Mouse (Mus musculus) megakaryocyte, embryonic 14.5 days (primary cell): ENCODE data around the gene Nfkbib. TPM values are rescaled to one million over a fixed set of nuclear protein-coding genes. Genes with fewer than 3 reads are reported as not detected.

Experiments used
- H3K27me3 ChIP-seq: replicated peaks from 2 replicates; pipeline ENCODE3; 2012; ENCODE audit warnings: inconsistent platforms
- H3K36me3 ChIP-seq: replicated peaks from 2 replicates; pipeline ENCODE3; 2012; ENCODE audit warnings: low read length, inconsistent platforms, mixed read lengths
- H3K4me1 ChIP-seq: 2 replicates; pipeline ENCODE4 v1.6.1; 2012; ENCODE audit warnings: inconsistent platforms
- H3K4me3 ChIP-seq: replicated peaks from 2 replicates; pipeline ENCODE3; 2012; ENCODE audit warnings: moderate library complexity, mild to moderate bottlenecking, inconsistent platforms
- H3K9me3 ChIP-seq: 2 replicates; pipeline ENCODE4 v1.6.1; 2012; ENCODE audit warnings: inconsistent platforms
- FLI1 ChIP-seq: IDR thresholded peaks from 2 replicates; pipeline ENCODE4 v1.6.1; 2012; ENCODE audit warnings: low read length, inconsistent platforms, mixed read lengths
- GATA1 ChIP-seq: IDR thresholded peaks from 3 replicates; pipeline ENCODE4 v1.6.1; 2012; ENCODE audit warnings: mixed read lengths, low read length, inconsistent platforms, borderline replicate concordance
- polyA plus RNA-seq: library from polyadenylated mRNA; stranded (reverse); fragments of >175 nt; gene quantifications from 2 replicates; pipeline ENCODE4 v1.2.3, GENCODE M21; 2012; ENCODE audit warnings: low replicate concordance; ENCODE audit not compliant: insufficient read depth

Gene Nfkbib
- polyA plus RNA-seq, 1 experiment, result 239 TPM

DNA sequence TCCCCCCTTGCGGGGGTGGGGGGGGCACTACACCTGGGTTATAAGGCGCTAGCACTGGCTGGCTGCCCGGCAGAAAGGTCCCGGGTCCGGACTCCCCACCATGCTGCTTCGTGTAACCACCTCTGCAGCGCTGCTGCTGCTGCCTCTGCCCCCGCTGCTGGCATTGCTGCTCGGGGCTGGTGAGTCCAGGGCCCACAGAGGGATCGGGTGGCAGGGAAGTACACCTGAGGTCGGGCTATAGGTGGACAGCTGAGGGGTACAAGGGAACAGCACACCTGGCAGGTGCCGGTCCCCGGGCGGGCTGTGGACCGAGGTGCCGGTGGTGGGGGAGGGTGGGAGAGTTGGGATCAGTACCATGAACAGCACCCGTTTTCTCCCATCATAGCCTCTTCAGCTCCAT lies 11.2 kb downstream of the Nfkbib start, which contains the start of gene Ccer2:
Gene Ccer2, plus strand, starts transcription at position 96 of the 400 bp plus-strand sequence.
- peaks cover 11% of the 10 kb centered on the region for H3K27me3 ChIP-seq
- peaks cover 56% of the 10 kb centered on the region for H3K4me1 ChIP-seq
- no peak for TF ChIP-seq FLI1
- no peaks in the 10 kb centered on the region for H3K9me3 ChIP-seq
- peaks cover 61% of the 10 kb centered on the region for H3K36me3 ChIP-seq
- peak within 1 kb of the TSS; percentile 83 for H3K4me3 ChIP-seq

DNA sequence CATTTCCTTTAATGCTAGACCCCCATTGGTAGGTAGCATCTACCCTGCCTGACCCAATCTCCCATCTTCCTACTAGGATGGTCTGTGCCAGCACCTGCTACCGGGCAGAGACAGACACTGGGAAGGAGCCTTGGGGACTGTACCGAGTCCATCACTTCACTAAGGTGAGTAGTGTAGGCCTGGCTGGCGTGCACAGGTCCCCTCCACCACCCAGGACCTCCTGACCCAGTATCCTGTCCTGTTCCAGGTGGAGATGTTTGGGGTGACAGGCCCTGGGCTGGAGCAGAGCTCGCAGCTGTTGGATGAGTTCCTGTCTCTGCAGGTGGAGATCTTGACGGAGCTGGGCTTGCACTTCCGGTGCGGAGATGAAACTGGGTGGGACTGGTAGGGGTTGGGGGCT lies 17.4 kb downstream of the Nfkbib start:
- H3K36me3 ChIP-seq, result peaks cover 70% of the 10 kb centered on the region
- H3K27me3 ChIP-seq, result no peaks in the 10 kb centered on the region
- H3K4me3 ChIP-seq, result no peak overlapping the region
- TF ChIP-seq GATA1, result no peak
- no peak for TF ChIP-seq FLI1
- peaks cover 30% of the 10 kb centered on the region for H3K4me1 ChIP-seq
- H3K9me3 ChIP-seq, result no peaks in the 10 kb centered on the region

GRCm38 (mm10) chr7:28741709-28742438 lies 25.4 kb downstream of the Nfkbib start, which contains the start of the genes Mrps12 and Sars2:
TSS of gene Mrps12 (minus strand) at chr7:28741820.
TSS of gene Sars2 (plus strand) at chr7:28741992.
- H3K36me3 ChIP-seq, result peaks cover 57% of the 10 kb centered on the region
- H3K27me3 ChIP-seq, result no peaks in the 10 kb centered on the region
- TF ChIP-seq FLI1 (no peak), GATA1 (no peak)
- peak within 1 kb of the TSS; percentile 97 for H3K4me3 ChIP-seq
- H3K9me3 ChIP-seq, result no peaks in the 10 kb centered on the region
- H3K4me1 ChIP-seq, result peaks cover 45% of the 10 kb centered on the region

- peaks cover 52% of the 10 kb centered on the region for H3K36me3 ChIP-seq
- no peaks in the 10 kb centered on the region for H3K27me3 ChIP-seq
- peaks cover 45% of the 10 kb centered on the region for H3K4me1 ChIP-seq
- TF ChIP-seq GATA1 (no peak), FLI1 (no peak)
- H3K9me3 ChIP-seq, result no peaks in the 10 kb centered on the region
- H3K4me3 ChIP-seq, result peak overlapping the region; percentile 97
Measured at GRCm38 (mm10) chr7:28741368-28741708, 26.0 kb downstream of the Nfkbib start.

DNA sequence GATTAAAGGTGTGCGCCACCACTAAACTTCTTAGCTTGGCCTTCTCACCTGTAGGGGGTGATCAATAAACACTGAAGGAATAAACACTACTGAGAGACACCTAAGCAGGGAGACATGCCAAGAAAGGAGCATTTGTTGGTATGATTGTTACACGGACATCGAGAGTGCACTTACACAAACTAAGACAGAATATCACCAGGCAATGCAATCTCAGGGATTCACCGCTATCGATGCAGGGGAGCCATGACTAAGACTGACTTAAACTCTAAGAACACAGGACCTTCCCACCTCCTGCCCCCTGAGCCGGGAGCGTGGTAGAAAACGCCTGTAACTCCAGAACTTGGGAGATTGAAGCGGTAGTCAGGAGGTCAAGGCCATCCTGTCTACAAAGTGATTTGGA lies 26.4 kb downstream of the Nfkbib start:
- Histone ChIP-seq H3K4me3 (peak overlapping the region; percentile 97), H3K27me3 (no peaks in the 10 kb centered on the region), H3K9me3 (no peaks in the 10 kb centered on the region), H3K4me1 (peaks cover 45% of the 10 kb centered on the region), H3K36me3 (peaks cover 49% of the 10 kb centered on the region)
- TF ChIP-seq GATA1 (no peak), FLI1 (no peak)

- peaks cover 45% of the 10 kb centered on the region for H3K4me1 ChIP-seq
- H3K4me3 ChIP-seq, result no peak overlapping the region
- no peaks in the 10 kb centered on the region for H3K9me3 ChIP-seq
- peaks cover 2% of the 10 kb centered on the region for H3K27me3 ChIP-seq
- H3K36me3 ChIP-seq, result peaks cover 40% of the 10 kb centered on the region
- no peak for TF ChIP-seq GATA1
- no peak for TF ChIP-seq FLI1
Measured at GRCm38 (mm10) chr7:28739829-28740228, 27.5 kb downstream of the Nfkbib start.

DNA sequence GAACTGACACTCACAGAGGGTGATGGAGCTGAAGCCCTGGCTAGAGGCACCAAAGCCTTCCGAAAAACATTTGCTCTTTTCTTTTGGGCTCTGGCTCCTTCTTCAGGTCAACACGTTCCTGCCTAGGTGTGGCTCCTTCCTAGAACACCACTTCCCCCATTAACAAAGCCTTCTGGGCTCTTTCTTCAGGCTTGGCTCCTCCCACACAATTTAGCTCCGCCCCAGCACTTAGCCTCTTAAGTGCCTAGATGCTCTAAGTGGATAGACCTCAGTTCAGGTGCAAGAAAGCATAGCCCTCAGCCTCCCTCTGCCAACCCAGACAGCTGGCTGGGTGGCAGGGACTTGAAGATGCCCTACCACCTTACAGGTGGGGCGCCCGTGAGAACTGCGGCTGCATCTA lies 31.6 kb downstream of the Nfkbib start:
- H3K4me1 ChIP-seq, result peaks cover 27% of the 10 kb centered on the region
- TF ChIP-seq GATA1 (no peak), FLI1 (no peak)
- no peak overlapping the region for H3K4me3 ChIP-seq

GRCm38 (mm10) chr7:28733211-28733610 lies 34.1 kb downstream of the Nfkbib start:
- TF ChIP-seq FLI1 (no peak), GATA1 (no peak)
- H3K4me1 ChIP-seq, result peaks cover 10% of the 10 kb centered on the region
- peaks cover 10% of the 10 kb centered on the region for H3K36me3 ChIP-seq
- H3K27me3 ChIP-seq, result peaks cover 33% of the 10 kb centered on the region
- peaks cover 26% of the 10 kb centered on the region for H3K9me3 ChIP-seq
- peak overlapping the region; percentile 84 for H3K4me3 ChIP-seq

More for the DNA sequence above, 31.6 kb downstream of the Nfkbib start:
- Histone ChIP-seq H3K27me3 (peaks cover 22% of the 10 kb centered on the region), H3K36me3 (peaks cover 31% of the 10 kb centered on the region), H3K9me3 (peaks cover 25% of the 10 kb centered on the region)

DNA sequence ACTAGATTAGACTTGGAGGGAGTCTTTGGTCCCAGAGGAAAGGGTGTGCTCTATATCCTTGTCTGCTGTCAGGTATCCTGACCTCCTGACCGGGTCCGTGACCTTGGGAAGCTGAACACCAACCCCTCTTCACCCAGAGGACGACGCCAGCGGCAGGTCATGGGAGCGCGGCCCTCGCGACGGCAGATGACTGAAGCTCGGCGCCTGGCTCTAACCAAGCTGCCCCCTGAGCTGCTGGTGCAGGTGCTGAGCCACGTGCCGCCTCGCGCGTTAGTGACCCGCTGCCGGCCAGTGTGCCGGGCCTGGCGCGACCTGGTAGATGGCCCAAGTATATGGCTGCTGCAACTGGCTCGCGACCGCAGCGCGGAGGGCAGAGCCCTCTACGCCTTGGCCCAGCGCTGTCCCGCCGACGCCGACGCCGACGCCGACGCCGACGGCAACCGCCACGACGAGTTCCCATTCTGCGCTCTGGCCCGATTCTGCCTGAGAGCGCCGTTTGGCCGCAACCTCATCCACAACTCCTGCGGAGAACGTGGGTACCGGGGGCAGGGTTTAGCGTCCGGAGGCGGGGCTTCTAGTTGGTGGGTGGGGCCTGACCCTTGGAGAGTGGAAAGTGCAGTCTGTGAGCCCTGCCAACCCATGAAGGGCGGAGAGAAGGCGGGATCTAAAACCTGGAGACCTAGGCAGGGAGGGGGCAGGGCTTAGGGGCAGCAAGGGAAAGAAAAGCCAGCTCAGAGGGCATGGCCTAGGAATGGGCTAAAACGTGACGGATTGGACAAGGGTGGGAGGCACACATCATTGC lies 34.8 kb downstream of the Nfkbib start:
- H3K36me3 ChIP-seq, result peaks cover 7% of the 10 kb centered on the region
- peaks cover 34% of the 10 kb centered on the region for H3K27me3 ChIP-seq
- peaks cover 26% of the 10 kb centered on the region for H3K9me3 ChIP-seq
- H3K4me3 ChIP-seq, result peak overlapping the region; percentile 84
- no peak for TF ChIP-seq GATA1
- TF ChIP-seq FLI1, result no peak
- H3K4me1 ChIP-seq, result peaks cover 10% of the 10 kb centered on the region
